8 mouse cellular contexts compared by ENCODE assay signal in the genomic region with DNA sequence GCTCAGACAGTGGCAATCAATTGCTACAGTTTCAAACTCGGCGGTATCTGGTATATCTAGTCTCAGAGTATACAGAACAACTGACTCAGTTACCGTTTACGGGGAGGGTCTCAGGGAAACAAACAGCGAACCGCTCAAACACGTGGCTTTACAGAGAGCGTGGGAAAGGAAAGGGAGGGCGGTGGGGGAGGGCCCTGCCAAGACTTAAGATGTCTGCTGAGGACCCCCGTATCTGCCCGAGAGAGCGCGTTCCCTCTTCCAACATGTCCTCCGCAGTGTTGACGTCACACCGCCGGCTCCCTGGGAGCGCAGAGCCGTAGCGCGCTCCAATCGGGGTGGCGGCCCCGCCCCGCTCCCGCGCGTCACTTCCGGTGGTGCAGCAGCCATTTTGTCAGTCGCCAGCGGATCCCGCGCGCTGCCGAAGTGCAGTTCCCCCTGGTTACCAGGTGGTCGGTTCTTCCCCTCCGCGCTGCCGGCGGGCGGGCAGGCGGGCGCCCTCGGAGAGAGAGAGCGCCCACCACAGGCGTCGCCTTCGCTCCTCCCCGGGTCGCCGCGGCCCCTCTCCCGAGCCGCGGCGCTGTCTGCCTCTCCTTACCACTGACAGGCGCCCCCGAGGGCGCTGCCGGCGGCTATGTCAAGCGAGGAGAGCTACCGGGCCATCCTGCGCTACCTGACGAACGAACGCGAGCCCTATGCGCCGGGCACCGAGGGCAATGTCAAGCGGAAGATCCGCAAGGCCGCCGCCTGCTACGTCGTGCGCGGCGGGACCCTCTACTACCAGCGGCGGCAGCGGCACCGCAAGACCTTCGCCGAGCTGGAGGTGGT. TPM values are rescaled to one million over a fixed set of nuclear protein-coding genes. Genes with fewer than 3 reads are reported as not detected.
DNase-seq lines count a peak whose midpoint lies in the region; ATAC-seq and TF ChIP-seq lines count a peak whose summit lies in the region.

A gene (plus strand): TSS at position 453 of the 825 bp plus-strand sequence.

- H3K36me3 ChIP-seq in ES-Bruce4 (ENCODE audit: control insufficient read depth, insufficient read depth, low read length, poor library complexity, severe bottlenecking) = peaks cover 41% of the 10 kb centered on the region
- H3K36me3 ChIP-seq in forebrain, embryonic 13.5 days (ENCODE audit: poor library complexity, severe bottlenecking) = peaks cover 49% of the 10 kb centered on the region
- peaks cover 42% of the 10 kb centered on the region for H3K36me3 ChIP-seq in liver, postnatal 0 days (replicated peaks; ENCODE audit: insufficient read depth, low read length)
- H3K36me3 ChIP-seq in neural tube, embryonic 14.5 days (ENCODE audit: control insufficient read depth, insufficient read depth, low read length) = peaks cover 30% of the 10 kb centered on the region

- no peaks in the 10 kb centered on the region for H3K27me3 ChIP-seq in ES-Bruce4 (ENCODE audit: control insufficient read depth, insufficient read depth, low read length, poor library complexity, severe bottlenecking)
- no peaks in the 10 kb centered on the region for H3K27me3 ChIP-seq in forebrain, embryonic 13.5 days
- no peaks in the 10 kb centered on the region for H3K27me3 ChIP-seq in liver, postnatal 0 days (ENCODE audit: insufficient read depth, low read length)
- no peaks in the 10 kb centered on the region; the same call in 1 of the 2 replicates for H3K27me3 ChIP-seq in neural tube, embryonic 14.5 days (ENCODE audit: control insufficient read depth, insufficient read depth, low read length)

- H3K9me3 ChIP-seq in ES-Bruce4 (replicated peaks; ENCODE audit: control insufficient read depth, insufficient read depth, low read length, poor library complexity, severe bottlenecking) = no peaks in the 10 kb centered on the region
- no peaks in the 10 kb centered on the region for H3K9me3 ChIP-seq in forebrain, embryonic 13.5 days (replicated peaks)
- H3K9me3 ChIP-seq in liver, postnatal 0 days (ENCODE audit: low read length) = no peaks in the 10 kb centered on the region
- no peaks in the 10 kb centered on the region for H3K9me3 ChIP-seq in neural tube, embryonic 14.5 days (ENCODE audit: control insufficient read depth, low read length)

- H3K4me3 ChIP-seq in ES-Bruce4 (ENCODE audit: low read depth, low read length) = peak within 1 kb of the TSS; percentile 95
- peak within 1 kb of the TSS; percentile 99 for H3K4me3 ChIP-seq in forebrain, embryonic 13.5 days
- H3K4me3 ChIP-seq in liver, postnatal 0 days (ENCODE audit: low read depth, low read length) = peak within 1 kb of the TSS; percentile 100
- peak within 1 kb of the TSS; percentile 97 for H3K4me3 ChIP-seq in neural tube, embryonic 14.5 days (ENCODE audit: low read depth, low read length)

- peak; percentile 93 for ATAC-seq in cerebellum, adult (ENCODE audit: insufficient number of reproducible peaks, low FRiP score, low TSS enrichment)
- peak; percentile 99 for ATAC-seq in forebrain, embryonic 13.5 days
- ATAC-seq in liver, postnatal 0 days = peak; percentile 90
- peak; percentile 99 for ATAC-seq in neural tube, embryonic 14.5 days (ENCODE audit: low read depth)

- TF ChIP-seq CTCF in ES-Bruce4 (IDR thresholded peaks at IDR 0.05; ENCODE audit: low read depth, low read length) = no peak
- 0 out of 2 replicates have a peak, but pooled peaks have one; percentile 17 for TF ChIP-seq CTCF in liver, postnatal 0 days (IDR thresholded peaks at IDR 0.05; ENCODE audit: low read depth)

- peak; percentile 39; the same call in 1 of the 2 replicates for TF ChIP-seq EP300 in ES-Bruce4 (IDR thresholded peaks at IDR 0.05; ENCODE audit: insufficient read depth, low read depth, low read length)
- TF ChIP-seq EP300 in liver, postnatal 0 days (IDR thresholded peaks at IDR 0.05; ENCODE audit: low read depth) = no peak

- TF ChIP-seq POLR2A in ES-Bruce4 (IDR thresholded peaks at IDR 0.05; ENCODE audit: insufficient read depth, low read length) = no peak

- under 1% methylated on average over 74 of the region's 86 CpGs for WGBS in forebrain, embryonic 13.5 days
- WGBS in large intestine, adult 2 months = under 1% methylated on average over 85 of the region's 86 CpGs
- under 1% methylated on average over 76 of the region's 86 CpGs for WGBS in liver, postnatal 0 days (ENCODE audit: insufficient replicate concordance)
- WGBS in neural tube, embryonic 14.5 days = under 1% methylated on average over 84 of the region's 86 CpGs

- no peaks in the 10 kb centered on the region for H3K4me1 ChIP-seq in ES-Bruce4 (ENCODE audit: control insufficient read depth, insufficient read depth, low read length)
- peaks cover 39% of the 10 kb centered on the region for H3K4me1 ChIP-seq in forebrain, embryonic 13.5 days
- H3K4me1 ChIP-seq in liver, postnatal 0 days (ENCODE audit: insufficient read depth) = peaks cover 19% of the 10 kb centered on the region
- peaks cover 14% of the 10 kb centered on the region for H3K4me1 ChIP-seq in neural tube, embryonic 14.5 days (ENCODE audit: control insufficient read depth, insufficient read depth, low read length)

- peak within 1 kb of the TSS; percentile 77 for H3K27ac ChIP-seq in ES-Bruce4 (ENCODE audit: insufficient read depth, low read length)
- H3K27ac ChIP-seq in forebrain, embryonic 13.5 days = peak within 1 kb of the TSS; percentile 87
- peak within 1 kb of the TSS; percentile 98 for H3K27ac ChIP-seq in liver, postnatal 0 days (ENCODE audit: low read depth)
- peak within 1 kb of the TSS; percentile 88 for H3K27ac ChIP-seq in neural tube, embryonic 14.5 days (ENCODE audit: low read depth, low read length)

- H3K9ac ChIP-seq in ES-Bruce4 (ENCODE audit: low read depth, poor library complexity, severe bottlenecking) = peak within 1 kb of the TSS; percentile 83
- H3K9ac ChIP-seq in forebrain, embryonic 13.5 days = peak within 1 kb of the TSS; percentile 92
- H3K9ac ChIP-seq in liver, postnatal 0 days (replicated peaks) = peak within 1 kb of the TSS; percentile 99
- peak within 1 kb of the TSS; percentile 90 for H3K9ac ChIP-seq in neural tube, embryonic 14.5 days (replicated peaks; ENCODE audit: low read depth, low read length)

- peak; percentile 99 for DNase-seq in heart, postnatal 10 days
- DNase-seq in large intestine, adult 2 months (ENCODE audit: low read depth, low spot score) = peak; percentile 82
- peak; percentile 100 for DNase-seq in liver, postnatal 0 days
- DNase-seq in testis, postnatal 10 days (ENCODE audit: low spot score) = peak; percentile 100

- peak within 1 kb of the TSS; percentile 83 for H3K4me2 ChIP-seq in forebrain, embryonic 13.5 days
- H3K4me2 ChIP-seq in liver, postnatal 0 days (ENCODE audit: low read depth, low read length) = peak within 1 kb of the TSS; percentile 91
- H3K4me2 ChIP-seq in neural tube, embryonic 14.5 days (ENCODE audit: low read depth, low read length) = peak within 1 kb of the TSS; percentile 75

- intact Hi-C loops in heart, postnatal 10 days (cut with DNase I) = loop anchor here (2.0 kb wide), 1 partner anchor 55 kb away; a partner anchor contains a TSS

RNA-seq across cellular contexts. Expression of the gene that starts here (rescaled TPM):
- polyA plus RNA-seq in ES-Bruce4 (2011; ENCODE audit: insufficient read depth, insufficient read length, low read depth, missing spikeins) = 19.6 and 20.5 TPM in 2 replicates
- 18.9 and 19.2 TPM in 2 replicates for polyA plus RNA-seq in forebrain, embryonic 13.5 days (2015; fragmentation: Nextera tagmentation; extraction: Ambion mirVana)
- 1 to 10 TPM; 9.0 to 9.6 TPM for total RNA-seq in heart, postnatal 10 days (2021)
- polyA plus RNA-seq in large intestine, adult 2 months (2012; rRNA removed) = 1.8 and 3.3 TPM in 2 replicates
- 5.3 and 6.0 TPM in 2 replicates for polyA plus RNA-seq in liver, postnatal 0 days (2015; fragmentation: Nextera tagmentation; extraction: Ambion mirVana)
- 26.5 and 30.6 TPM in 2 replicates for polyA plus RNA-seq in neural tube, embryonic 14.5 days (2014; fragmentation: Nextera tagmentation; extraction: Ambion mirVana)

Comparison
In these comparisons a context has a peak if more than half of its experiments do, and no peak if none do; other contexts are left out.
1. Peak in every context shown above with its lines: DNase-seq, ATAC-seq, H3K4me3 ChIP-seq and H3K27ac ChIP-seq.